Mouse (Mus musculus): ENCODE measurements around the gene Rere. TPM values are rescaled to one million over a fixed set of nuclear protein-coding genes. Genes with fewer than 3 reads are reported as not detected.

Rere gene
- polyA plus RNA-seq, 1 experiment from 2014 or later = 8.3 TPM

DNA sequence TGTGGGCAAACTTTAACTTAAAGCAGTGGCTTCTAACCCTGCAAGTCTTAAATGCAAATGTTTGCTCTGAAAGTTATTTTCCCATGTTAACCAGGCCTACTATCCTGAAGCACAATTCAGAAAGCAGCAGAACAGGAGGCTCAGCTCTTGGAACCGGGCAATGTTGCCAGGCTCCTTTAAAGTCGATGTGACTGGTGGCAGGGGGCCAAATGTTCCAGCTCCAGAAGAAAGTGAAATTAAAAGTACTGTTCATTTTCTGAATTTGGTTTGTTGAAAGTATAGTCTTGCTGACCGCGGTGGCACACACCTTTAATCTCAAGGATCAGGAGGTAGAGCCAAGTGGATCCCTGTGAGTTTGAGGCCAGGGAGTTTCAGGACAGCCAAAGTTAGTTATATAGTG, 180.9 kb downstream of the Rere start:
- no peaks in the 10 kb centered on the region for H3K27me3 ChIP-seq (ENCODE audit: control insufficient read depth, insufficient read depth, low read length)
- TF ChIP-seq EP300 (optimal IDR thresholded peaks at IDR 0.05) (no peak), CTCF (IDR thresholded peaks at IDR 0.05; ENCODE audit: low read depth) (no peak)
- H3K27ac ChIP-seq (replicated peaks) = peak overlapping the region; percentile 42
- no peak overlapping the region for H3K9ac ChIP-seq (ENCODE audit: low read length)
- H3K36me3 ChIP-seq (ENCODE audit: control insufficient read depth, insufficient read depth, low read length) = no peaks in the 10 kb centered on the region
- ATAC-seq (ENCODE audit: low FRiP score, low TSS enrichment) (no peak), DNase-seq (ENCODE audit: low spot score) (peak; percentile 75)
- 0 out of 2 replicates have a peak, but pooled peaks cover 2% of the 10 kb centered on the region for H3K4me1 ChIP-seq (replicated peaks; ENCODE audit: control insufficient read depth, insufficient read depth)
- no peaks in the 10 kb centered on the region for H3K9me3 ChIP-seq (ENCODE audit: control insufficient read depth, low read length)
- 0 out of 2 replicates have a peak overlapping the region, but pooled peaks have one; percentile 27 for H3K4me2 ChIP-seq (replicated peaks; ENCODE audit: low read depth)
- H3K4me3 ChIP-seq (ENCODE audit: low read depth, low read length) = no peak overlapping the region
- WGBS = 20% methylated on average over 4 of the region's 4 CpGs

DNA sequence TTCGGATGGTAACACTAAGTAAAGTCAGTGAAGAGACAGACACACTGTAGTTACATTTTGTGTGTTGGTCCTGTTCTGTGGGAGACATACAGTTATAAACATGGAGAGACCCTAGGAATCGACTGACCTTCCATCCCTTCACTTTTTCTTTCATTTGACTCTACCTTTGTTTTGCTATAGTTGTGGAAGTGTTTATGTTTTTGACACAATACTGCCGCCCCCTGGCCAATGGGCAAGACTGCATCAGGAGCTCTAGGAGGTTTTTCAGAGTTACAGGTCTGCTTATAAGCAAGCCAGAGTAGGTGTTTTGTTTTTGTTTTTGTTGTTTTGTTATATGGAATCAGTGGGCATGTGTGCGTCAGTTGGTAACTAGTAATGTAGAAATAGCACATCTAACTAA, 184.3 kb downstream of the Rere start:
- 0 out of 2 replicates have a peak, but pooled peaks cover 2% of the 10 kb centered on the region for H3K4me1 ChIP-seq (replicated peaks; ENCODE audit: control insufficient read depth, insufficient read depth)
- TF ChIP-seq EP300 (optimal IDR thresholded peaks at IDR 0.05) (no peak), CTCF (IDR thresholded peaks at IDR 0.05; ENCODE audit: low read depth) (peak; percentile 91)
- 48% methylated on average over 4 of the region's 4 CpGs for WGBS
- no peak overlapping the region for H3K4me2 ChIP-seq (replicated peaks; ENCODE audit: low read depth)
- DNase-seq (ENCODE audit: low spot score) = peak; percentile 75
- no peak for ATAC-seq (ENCODE audit: low FRiP score, low TSS enrichment)
- H3K4me3 ChIP-seq (ENCODE audit: low read depth, low read length) = no peak overlapping the region
- H3K27ac ChIP-seq (replicated peaks) = no peak overlapping the region
- no peak overlapping the region for H3K9ac ChIP-seq (ENCODE audit: low read length)
- no peaks in the 10 kb centered on the region for H3K9me3 ChIP-seq (ENCODE audit: control insufficient read depth, low read length)
- no peaks in the 10 kb centered on the region for H3K36me3 ChIP-seq (ENCODE audit: control insufficient read depth, insufficient read depth, low read length)
- no peaks in the 10 kb centered on the region for H3K27me3 ChIP-seq (ENCODE audit: control insufficient read depth, insufficient read depth, low read length)

DNA sequence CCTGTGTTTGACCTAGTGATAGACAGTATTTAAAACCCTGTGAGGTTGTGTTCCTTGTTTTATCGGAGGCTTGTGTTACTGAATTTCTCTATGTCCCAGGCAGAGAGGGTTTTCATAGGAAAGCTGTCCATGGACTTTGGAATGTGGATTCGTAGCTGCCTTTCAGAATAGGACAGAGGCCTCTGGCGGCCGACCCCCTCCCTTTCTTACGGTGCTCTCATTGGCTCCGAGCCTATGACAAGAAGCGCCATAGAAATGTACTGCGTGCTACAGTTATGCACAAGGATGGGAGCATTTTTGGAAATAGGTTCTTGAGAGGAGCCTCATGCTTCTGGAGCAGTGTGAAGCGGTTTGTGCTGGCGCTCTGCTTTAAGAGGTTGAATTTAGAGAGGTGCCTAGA, 187.8 kb downstream of the Rere start:
- H3K27ac ChIP-seq (replicated peaks) = no peak overlapping the region
- TF ChIP-seq CTCF (IDR thresholded peaks at IDR 0.05; ENCODE audit: low read depth) (no peak), EP300 (optimal IDR thresholded peaks at IDR 0.05) (no peak)
- no peaks in the 10 kb centered on the region for H3K4me1 ChIP-seq (replicated peaks; ENCODE audit: control insufficient read depth, insufficient read depth)
- H3K27me3 ChIP-seq (ENCODE audit: control insufficient read depth, insufficient read depth, low read length) = no peaks in the 10 kb centered on the region
- H3K36me3 ChIP-seq (ENCODE audit: control insufficient read depth, insufficient read depth, low read length) = no peaks in the 10 kb centered on the region
- H3K9ac ChIP-seq (ENCODE audit: low read length) = no peak overlapping the region
- 75% methylated on average over 10 of the region's 10 CpGs for WGBS
- DNase-seq (ENCODE audit: low spot score) (no peak), ATAC-seq (ENCODE audit: low FRiP score, low TSS enrichment) (no peak)
- H3K9me3 ChIP-seq (ENCODE audit: control insufficient read depth, low read length) = no peaks in the 10 kb centered on the region
- H3K4me3 ChIP-seq (ENCODE audit: low read depth, low read length) = no peak overlapping the region
- no peak overlapping the region for H3K4me2 ChIP-seq (replicated peaks; ENCODE audit: low read depth)

DNA sequence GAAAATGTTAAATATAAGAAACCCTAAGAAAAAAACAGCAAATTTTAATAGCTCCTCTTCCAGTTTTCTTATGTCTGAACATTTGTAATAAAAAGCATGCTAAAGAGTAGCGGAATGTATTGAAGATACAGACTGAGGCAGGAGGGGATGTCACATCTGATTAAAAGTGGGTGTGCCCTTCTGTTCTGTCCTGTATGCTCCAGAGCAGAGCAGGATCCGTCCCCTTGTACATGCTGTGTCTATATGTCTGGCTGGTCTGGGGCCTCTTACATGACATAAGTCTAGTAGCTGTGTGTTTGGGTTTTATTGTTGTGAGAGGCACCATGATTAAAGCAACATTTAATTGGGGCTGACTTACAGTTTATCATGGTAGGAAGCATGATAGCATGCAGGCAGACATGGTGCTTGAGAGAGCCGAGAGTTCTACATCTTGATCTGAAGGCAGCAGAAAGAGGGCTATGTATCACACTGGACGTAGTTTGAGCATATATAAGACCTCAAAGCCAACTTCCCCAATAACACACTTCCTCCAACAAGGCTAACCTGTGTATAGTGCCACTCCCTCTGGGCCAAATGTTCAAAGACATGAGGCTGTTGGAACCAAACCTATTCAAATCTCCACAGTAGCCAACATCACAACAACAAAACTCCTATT, 189.4 kb downstream of the Rere start:
- H3K9ac ChIP-seq (ENCODE audit: low read length) = no peak overlapping the region
- no peaks in the 10 kb centered on the region for H3K36me3 ChIP-seq (ENCODE audit: control insufficient read depth, insufficient read depth, low read length)
- H3K27me3 ChIP-seq (ENCODE audit: control insufficient read depth, insufficient read depth, low read length) = no peaks in the 10 kb centered on the region
- H3K4me3 ChIP-seq (ENCODE audit: low read depth, low read length) = no peak overlapping the region
- WGBS = 82% methylated on average over 4 of the region's 4 CpGs
- DNase-seq (ENCODE audit: low spot score) (no peak), ATAC-seq (ENCODE audit: low FRiP score, low TSS enrichment) (no peak)
- no peak overlapping the region for H3K27ac ChIP-seq (replicated peaks)
- no peak for TF ChIP-seq EP300 (optimal IDR thresholded peaks at IDR 0.05)
- no peak for TF ChIP-seq CTCF (IDR thresholded peaks at IDR 0.05; ENCODE audit: low read depth)
- H3K4me2 ChIP-seq (replicated peaks; ENCODE audit: low read depth) = no peak overlapping the region
- H3K9me3 ChIP-seq (ENCODE audit: control insufficient read depth, low read length) = no peaks in the 10 kb centered on the region
- H3K4me1 ChIP-seq (replicated peaks; ENCODE audit: control insufficient read depth, insufficient read depth) = no peaks in the 10 kb centered on the region

DNA sequence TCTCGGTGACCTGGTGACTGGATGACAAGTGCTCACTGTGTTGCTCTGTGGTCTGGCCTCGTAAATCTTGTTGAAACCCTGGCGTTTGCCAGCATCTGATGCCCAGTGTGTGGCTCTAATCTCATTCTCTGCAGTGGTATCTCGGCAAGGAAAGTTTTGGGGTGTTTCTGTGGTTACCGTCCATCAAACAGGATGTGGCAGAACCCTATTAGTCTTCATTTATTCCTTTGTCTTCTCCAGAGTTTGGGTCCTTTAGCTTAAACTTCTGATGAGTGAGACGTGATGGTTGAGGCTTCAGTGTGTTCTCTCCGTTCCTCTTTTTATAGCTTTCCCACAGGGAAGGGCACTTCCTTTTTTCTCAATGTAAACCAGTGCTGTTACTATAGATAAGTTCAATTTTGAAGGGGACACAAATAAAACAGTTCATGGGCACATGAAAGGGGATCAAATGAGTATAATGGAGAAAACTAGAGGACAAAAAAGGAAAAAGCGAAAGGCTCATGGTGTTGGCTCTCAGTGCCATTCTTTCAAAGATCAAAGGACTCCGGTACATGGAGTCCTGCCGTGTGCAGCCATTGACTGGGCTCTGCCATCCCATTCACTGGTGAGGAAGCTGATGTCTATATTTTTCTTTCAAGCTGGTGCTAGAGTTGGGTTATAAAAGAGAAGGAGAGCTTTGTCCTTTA, 191.4 kb downstream of the Rere start:
- WGBS = 58% methylated on average over 10 of the region's 10 CpGs
- Histone ChIP-seq H3K36me3 (ENCODE audit: control insufficient read depth, insufficient read depth, low read length) (peaks cover 2% of the 10 kb centered on the region; the same call in 1 of the 2 replicates), H3K27ac (replicated peaks) (no peak overlapping the region), H3K9ac (ENCODE audit: low read length) (no peak overlapping the region), H3K4me1 (replicated peaks; ENCODE audit: control insufficient read depth, insufficient read depth) (no peaks in the 10 kb centered on the region), H3K27me3 (ENCODE audit: control insufficient read depth, insufficient read depth, low read length) (no peaks in the 10 kb centered on the region), H3K4me3 (ENCODE audit: low read depth, low read length) (no peak overlapping the region), H3K4me2 (replicated peaks; ENCODE audit: low read depth) (no peak overlapping the region), H3K9me3 (ENCODE audit: control insufficient read depth, low read length) (no peaks in the 10 kb centered on the region)
- ATAC-seq (ENCODE audit: low FRiP score, low TSS enrichment) = no peak
- no peak for DNase-seq (ENCODE audit: low spot score)
- TF ChIP-seq EP300 (optimal IDR thresholded peaks at IDR 0.05) = no peak

DNA sequence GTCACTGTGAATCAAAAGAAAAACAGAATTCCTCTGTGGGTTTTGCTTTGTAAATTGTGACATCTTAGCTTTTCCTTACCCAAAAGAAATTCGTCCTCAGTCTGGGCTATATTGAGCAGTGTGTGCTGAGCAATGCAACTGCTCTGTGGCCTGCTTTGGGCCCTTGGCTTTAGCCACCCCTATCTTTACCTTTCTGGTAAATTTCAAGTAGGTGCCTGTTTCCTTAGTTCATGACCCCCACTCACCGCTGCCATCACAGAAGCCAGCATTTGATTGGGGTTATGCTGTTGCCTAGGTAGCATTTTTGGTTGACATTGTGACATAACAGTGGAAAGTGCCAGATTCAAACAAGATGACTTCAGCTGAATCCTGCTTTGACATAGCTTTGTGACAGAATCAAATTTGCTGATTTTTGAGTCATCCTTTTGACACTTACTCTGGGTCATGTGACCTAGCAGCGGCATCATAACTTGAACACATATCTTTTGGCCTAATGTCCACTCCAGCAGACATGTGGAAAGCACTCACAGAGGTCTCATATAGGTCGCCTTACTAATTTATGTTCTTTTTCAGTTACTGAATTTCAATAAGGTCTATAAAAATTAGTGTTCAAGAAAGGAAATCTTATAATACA, 192.1 kb downstream of the Rere start:
- Histone ChIP-seq H3K9ac (ENCODE audit: low read length) (no peak overlapping the region), H3K27ac (replicated peaks) (no peak overlapping the region), H3K4me1 (replicated peaks; ENCODE audit: control insufficient read depth, insufficient read depth) (no peaks in the 10 kb centered on the region), H3K4me3 (ENCODE audit: low read depth, low read length) (no peak overlapping the region), H3K27me3 (ENCODE audit: control insufficient read depth, insufficient read depth, low read length) (no peaks in the 10 kb centered on the region), H3K4me2 (replicated peaks; ENCODE audit: low read depth) (no peak overlapping the region), H3K9me3 (ENCODE audit: control insufficient read depth, low read length) (no peaks in the 10 kb centered on the region), H3K36me3 (ENCODE audit: control insufficient read depth, insufficient read depth, low read length) (peaks cover 2% of the 10 kb centered on the region; the same call in 1 of the 2 replicates)
- no peak for TF ChIP-seq EP300 (optimal IDR thresholded peaks at IDR 0.05)
- no peak for TF ChIP-seq CTCF (IDR thresholded peaks at IDR 0.05; ENCODE audit: low read depth)
- DNase-seq (ENCODE audit: low spot score) (no peak), ATAC-seq (ENCODE audit: low FRiP score, low TSS enrichment) (no peak)
- WGBS = 84% methylated on average over 4 of the region's 4 CpGs
